Mouse (Mus musculus) E14TG2a.4 (cell line): ENCODE measurements around the gene Oasl1.

ENCODE experiments used
- CTCF ChIP-seq: conservative IDR thresholded peaks from 2 replicates; pipeline ENCODE4 v1.5.1; 2014; ENCODE audit warnings: low read length
- NANOG ChIP-seq: IDR thresholded peaks from 2 replicates; pipeline ENCODE4 v1.6.1; 2014; ENCODE audit warnings: borderline replicate concordance, low read length, mixed read lengths
- POU5F1 ChIP-seq: IDR thresholded peaks from 2 replicates; pipeline ENCODE4 v1.6.1; 2014; ENCODE audit warnings: low read length, borderline replicate concordance

- TF ChIP-seq CTCF, result no peak
- no peak for TF ChIP-seq POU5F1
- no peak for TF ChIP-seq NANOG
Observed at GRCm38 (mm10) chr5:114964315-114964966, 41.4 kb downstream of the Oasl1 start.
